Mouse (Mus musculus): ENCODE data around the gene Elp4. TPM values are rescaled to one million over a fixed set of nuclear protein-coding genes. Genes with fewer than 3 reads are reported as not detected.

Gene Elp4
- total and polyA plus RNA-seq, 3 experiments, result 15.8 to 16.0 TPM; not detected in 1

DNA sequence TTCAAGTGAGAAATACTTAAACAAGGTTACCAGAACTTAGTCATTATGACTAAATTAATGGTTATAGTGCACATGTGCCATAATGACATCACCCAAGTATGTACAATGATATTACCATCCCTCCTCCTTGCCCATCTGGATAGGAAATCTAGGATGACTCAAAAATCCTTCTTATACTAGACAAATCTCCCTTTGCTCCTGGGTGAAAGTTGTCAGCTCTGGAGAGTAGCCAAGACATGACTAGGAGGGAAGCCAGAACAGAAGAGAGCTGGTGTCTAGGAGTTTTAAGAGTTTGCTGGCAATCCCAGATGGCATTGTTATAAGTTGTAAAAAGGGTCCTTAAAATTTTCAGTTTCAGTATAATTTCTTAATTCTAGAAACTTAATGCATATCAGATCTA lies 106.5 kb downstream of the Elp4 start:
- H3K36me3 ChIP-seq (ENCODE audit: control insufficient read depth in 1 of 2, insufficient read depth in 2 of 2, low read length in 2 of 2), result peaks cover 0 to 5% of the 10 kb centered on the region in 2 experiments; a peak in 3 of 4 replicates
- H3K4me1 ChIP-seq (ENCODE audit: control insufficient read depth in 1 of 2, insufficient read depth in 2 of 2, low read length in 2 of 2), result peaks cover 3% of the 10 kb centered on the region in 2 experiments
- TF ChIP-seq RAD21 (IDR thresholded peaks at IDR 0.05; ENCODE audit: low read depth, low read length) (no peak), TCF12 (IDR thresholded peaks at IDR 0.05; ENCODE audit: low read depth, low read length) (no peak)
- no peaks in the 10 kb centered on the region for H3K9me3 ChIP-seq (replicated peaks; ENCODE audit: insufficient read depth, low read length)
- no peak overlapping the region for H3K27ac ChIP-seq (ENCODE audit: control insufficient read depth, low read depth, low read length)
- H3K4me3 ChIP-seq (ENCODE audit: control insufficient read depth in 1 of 2, insufficient read depth in 1 of 2, low read depth in 2 of 2, low read length in 2 of 2), result no peak overlapping the region
- no peak for DNase-seq (ENCODE audit: low read depth, low spot score)
- no peaks in the 10 kb centered on the region for H3K27me3 ChIP-seq (ENCODE audit: control insufficient read depth in 1 of 2, insufficient read depth in 2 of 2, low read length in 2 of 2)
- H3K9ac ChIP-seq (ENCODE audit: control insufficient read depth, low read depth, low read length, poor library complexity, severe bottlenecking), result no peak overlapping the region
- no peaks in the 10 kb centered on the region for H3K79me2 ChIP-seq (ENCODE audit: control insufficient read depth, insufficient read depth, low read length, poor library complexity)

DNA sequence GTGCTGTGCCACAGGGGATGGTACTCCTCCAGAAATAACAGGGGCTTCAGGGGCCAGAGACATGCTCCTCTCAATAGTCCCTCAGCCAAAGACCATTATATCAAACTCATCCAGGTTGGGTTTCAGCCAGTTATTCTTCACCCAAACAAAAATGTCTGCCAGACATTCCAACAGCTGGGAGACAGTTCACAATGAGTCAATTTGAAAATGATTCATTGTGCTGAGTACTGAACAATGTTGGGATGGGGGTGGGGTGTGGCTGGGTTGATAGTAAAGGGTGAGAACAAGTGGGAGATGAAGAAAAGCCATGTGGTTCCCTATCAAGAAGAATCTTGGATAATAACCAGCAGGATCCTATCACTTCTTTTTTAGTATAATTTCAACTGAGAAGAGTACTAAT lies 108.3 kb downstream of the Elp4 start:
- no peaks in the 10 kb centered on the region for H3K27me3 ChIP-seq (ENCODE audit: control insufficient read depth in 1 of 2, insufficient read depth in 2 of 2, low read length in 2 of 2)
- no peaks in the 10 kb centered on the region for H3K9me3 ChIP-seq (replicated peaks; ENCODE audit: insufficient read depth, low read length)
- H3K9ac ChIP-seq (ENCODE audit: control insufficient read depth, low read depth, low read length, poor library complexity, severe bottlenecking), result no peak overlapping the region
- no peak for TF ChIP-seq HCFC1 (IDR thresholded peaks at IDR 0.05; ENCODE audit: low read depth, low read length)
- no peak for DNase-seq (ENCODE audit: low read depth, low spot score)
- 0 out of 4 replicates have a peak, but pooled peaks cover 0 to 2% of the 10 kb centered on the region in 2 experiments for H3K4me1 ChIP-seq (ENCODE audit: control insufficient read depth in 1 of 2, insufficient read depth in 2 of 2, low read length in 2 of 2)
- no peak overlapping the region for H3K4me3 ChIP-seq (ENCODE audit: control insufficient read depth in 1 of 2, insufficient read depth in 1 of 2, low read depth in 2 of 2, low read length in 2 of 2)
- peaks cover 0 to 3% of the 10 kb centered on the region in 2 experiments; a peak in 3 of 4 replicates for H3K36me3 ChIP-seq (ENCODE audit: control insufficient read depth in 1 of 2, insufficient read depth in 2 of 2, low read length in 2 of 2)
- H3K79me2 ChIP-seq (ENCODE audit: control insufficient read depth, insufficient read depth, low read length, poor library complexity), result no peaks in the 10 kb centered on the region
- no peak overlapping the region for H3K27ac ChIP-seq (ENCODE audit: control insufficient read depth, low read depth, low read length)

DNA sequence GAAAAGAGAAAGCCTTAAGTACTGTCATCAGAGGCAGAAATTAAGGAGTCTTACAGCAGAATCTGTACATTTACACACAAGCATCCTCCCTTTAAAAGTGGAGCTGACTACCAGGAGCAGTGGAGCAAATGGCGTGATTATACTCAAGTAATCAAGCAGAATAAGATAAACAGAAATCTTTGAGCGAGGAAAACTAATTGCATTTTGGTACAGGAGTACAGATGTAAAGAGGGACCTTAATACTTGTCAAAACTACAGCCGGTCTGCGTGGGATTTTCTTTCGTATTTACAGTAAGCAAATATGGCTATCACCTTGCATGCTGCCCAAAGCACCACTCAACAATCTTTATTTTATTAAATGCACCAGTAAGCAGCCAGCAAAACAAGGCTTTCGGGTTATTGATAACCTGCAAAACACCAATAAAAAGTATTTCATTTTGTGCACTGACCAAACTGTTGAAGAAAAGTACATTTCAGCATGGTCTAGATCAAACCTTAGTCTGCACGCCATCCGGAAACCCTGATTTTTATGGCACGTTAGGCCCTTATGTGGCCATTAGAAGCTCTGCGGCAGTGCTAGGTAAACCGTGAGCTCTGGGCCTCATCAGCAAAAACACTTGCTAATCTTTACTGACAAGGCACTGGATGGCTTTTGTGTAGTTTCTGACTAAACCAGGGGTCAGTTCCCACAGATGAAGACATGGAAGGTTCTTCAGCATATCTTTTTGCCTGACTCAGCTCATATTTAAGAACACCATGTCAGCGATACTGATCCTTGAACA lies 111.8 kb downstream of the Elp4 start:
- H3K27ac ChIP-seq (ENCODE audit: control insufficient read depth, low read depth, low read length), result no peak overlapping the region
- no peak overlapping the region for H3K4me3 ChIP-seq (ENCODE audit: control insufficient read depth in 1 of 2, insufficient read depth in 1 of 2, low read depth in 2 of 2, low read length in 2 of 2)
- no peaks in the 10 kb centered on the region for H3K27me3 ChIP-seq (ENCODE audit: control insufficient read depth in 1 of 2, insufficient read depth in 2 of 2, low read length in 2 of 2)
- TF ChIP-seq ZNF384 (IDR thresholded peaks at IDR 0.05; ENCODE audit: low read depth, low read length) (no peak), USF2 (IDR thresholded peaks at IDR 0.05; ENCODE audit: borderline replicate concordance in 1 of 2, insufficient read depth in 1 of 2, low read depth in 1 of 2, low read length in 2 of 2) (no peak), GATA1 (IDR thresholded peaks at IDR 0.05; ENCODE audit: low read depth, low read length) (no peak)
- H3K9ac ChIP-seq (ENCODE audit: control insufficient read depth, low read depth, low read length, poor library complexity, severe bottlenecking), result no peak overlapping the region
- no peak for DNase-seq (ENCODE audit: low read depth, low spot score)
- H3K79me2 ChIP-seq (ENCODE audit: control insufficient read depth, insufficient read depth, low read length, poor library complexity), result no peaks in the 10 kb centered on the region
- no peaks in the 10 kb centered on the region for H3K9me3 ChIP-seq (replicated peaks; ENCODE audit: insufficient read depth, low read length)
- H3K4me1 ChIP-seq (ENCODE audit: control insufficient read depth in 1 of 2, insufficient read depth in 2 of 2, low read length in 2 of 2), result peaks cover 2 to 9% of the 10 kb centered on the region in 2 experiments
- H3K36me3 ChIP-seq (ENCODE audit: control insufficient read depth in 1 of 2, insufficient read depth in 2 of 2, low read length in 2 of 2), result peaks cover 0 to 10% of the 10 kb centered on the region in 2 experiments; a peak in 3 of 4 replicates

DNA sequence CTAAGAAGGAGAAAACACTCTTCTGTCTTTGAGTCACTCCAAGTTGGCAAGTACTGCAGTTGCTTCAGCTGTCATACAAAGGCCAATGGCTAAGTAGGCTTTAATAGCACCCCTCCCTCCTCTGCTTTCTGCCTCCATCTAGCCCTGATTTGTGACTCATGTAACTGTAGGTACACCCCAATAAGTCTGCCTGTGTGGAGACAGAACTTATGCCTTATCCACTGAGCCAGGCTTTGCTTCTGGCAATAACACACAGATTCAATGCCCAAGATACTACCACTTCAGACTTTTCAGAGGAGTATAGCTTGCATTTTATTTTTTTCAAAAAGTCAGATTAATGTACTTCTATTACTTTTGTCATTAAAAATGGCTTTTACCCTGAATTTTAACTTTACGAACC lies 114.4 kb downstream of the Elp4 start:
- no peaks in the 10 kb centered on the region for H3K79me2 ChIP-seq (ENCODE audit: control insufficient read depth, insufficient read depth, low read length, poor library complexity)
- peaks cover 2 to 9% of the 10 kb centered on the region in 2 experiments for H3K4me1 ChIP-seq (ENCODE audit: control insufficient read depth in 1 of 2, insufficient read depth in 2 of 2, low read length in 2 of 2)
- no peaks in the 10 kb centered on the region for H3K9me3 ChIP-seq (replicated peaks; ENCODE audit: insufficient read depth, low read length)
- peak; percentile 44 for DNase-seq (ENCODE audit: low read depth, low spot score)
- H3K4me3 ChIP-seq (ENCODE audit: control insufficient read depth in 1 of 2, insufficient read depth in 1 of 2, low read depth in 2 of 2, low read length in 2 of 2), result no peak overlapping the region
- TF ChIP-seq RAD21 (IDR thresholded peaks at IDR 0.05; ENCODE audit: low read depth, low read length), result no peak
- TF ChIP-seq TBP (IDR thresholded peaks at IDR 0.05; ENCODE audit: low read depth, low read length), result peak; percentile 79
- H3K27me3 ChIP-seq (ENCODE audit: control insufficient read depth in 1 of 2, insufficient read depth in 2 of 2, low read length in 2 of 2), result no peaks in the 10 kb centered on the region
- H3K27ac ChIP-seq (ENCODE audit: control insufficient read depth, low read depth, low read length), result no peak overlapping the region
- no peak overlapping the region for H3K9ac ChIP-seq (ENCODE audit: control insufficient read depth, low read depth, low read length, poor library complexity, severe bottlenecking)
- peaks cover 0 to 16% of the 10 kb centered on the region in 2 experiments; a peak in 3 of 4 replicates for H3K36me3 ChIP-seq (ENCODE audit: control insufficient read depth in 1 of 2, insufficient read depth in 2 of 2, low read length in 2 of 2)

Measured in MEL (cell line).